Mouse (Mus musculus) neural tube, embryonic 12.5 days (tissue): ENCODE measurements around the gene Pgrmc1. TPM values are rescaled to one million over a fixed set of nuclear protein-coding genes. Genes with fewer than 3 reads are reported as not detected.
"Not testable (repeated sequence)": the region's sequence is repeated elsewhere in the genome, so short reads cannot be mapped to it uniquely, and the experiment has no call there.

Source experiments
- ATAC-seq: fragments of 200-750 bp; cut with Nextera tagmentation; 2 replicates; pipeline ENCODE4 v1.8.0; 2017; ENCODE audit warnings: low read depth, mild to moderate bottlenecking, moderate TSS enrichment, moderate library complexity; ENCODE audit not compliant: low FRiP score
- H3K27ac ChIP-seq: fragments of 300-500 bp; sonication (generic); 2 replicates; pipeline ENCODE4 v1.5.1; 2016
- H3K27me3 ChIP-seq: fragments of 300-500 bp; sonication (generic); replicated peaks from 2 replicates; pipeline ENCODE4 v1.6.1; 2016; ENCODE audit warnings: mild to moderate bottlenecking
- H3K36me3 ChIP-seq: fragments of 300-500 bp; sonication (generic); 2 replicates; pipeline ENCODE4 v1.6.1; 2016; ENCODE audit warnings: mild to moderate bottlenecking
- H3K4me1 ChIP-seq: fragments of 300-500 bp; sonication (generic); 2 replicates; pipeline ENCODE4 v1.6.1; 2016
- H3K4me2 ChIP-seq: fragments of 300-500 bp; sonication (generic); replicated peaks from 2 replicates; pipeline ENCODE4 v1.6.1; 2016; ENCODE audit warnings: mild to moderate bottlenecking
- H3K4me3 ChIP-seq: fragments of 300-500 bp; sonication (generic); 2 replicates; pipeline ENCODE4 v1.5.1; 2016
- H3K9ac ChIP-seq: fragments of 300-500 bp; sonication (generic); 2 replicates; pipeline ENCODE4 v1.6.1; 2016; ENCODE audit warnings: mild to moderate bottlenecking
- H3K9me3 ChIP-seq: fragments of 300-500 bp; sonication (generic); 2 replicates; pipeline ENCODE4 v1.6.1; 2016; ENCODE audit warnings: mild to moderate bottlenecking
- WGBS: fragments of 180-500 bp; shearing (Covaris S2); methylation state at CpG from one replicate; pipeline ENCODE4 v1.1.7; 2016; 5-methylcytosine and 5-hydroxymethylcytosine counted together
- polyA plus RNA-seq: library from polyadenylated mRNA; unstranded; fragments of >200 nt; fragmentation: Nextera tagmentation; extraction: Ambion mirVana; gene quantifications from 2 replicates; pipeline ENCODE4 v1.2.1, GENCODE M21; 2016

Gene Pgrmc1
- polyA plus RNA-seq, 1 experiment from 2014 or later: 393 TPM

DNA sequence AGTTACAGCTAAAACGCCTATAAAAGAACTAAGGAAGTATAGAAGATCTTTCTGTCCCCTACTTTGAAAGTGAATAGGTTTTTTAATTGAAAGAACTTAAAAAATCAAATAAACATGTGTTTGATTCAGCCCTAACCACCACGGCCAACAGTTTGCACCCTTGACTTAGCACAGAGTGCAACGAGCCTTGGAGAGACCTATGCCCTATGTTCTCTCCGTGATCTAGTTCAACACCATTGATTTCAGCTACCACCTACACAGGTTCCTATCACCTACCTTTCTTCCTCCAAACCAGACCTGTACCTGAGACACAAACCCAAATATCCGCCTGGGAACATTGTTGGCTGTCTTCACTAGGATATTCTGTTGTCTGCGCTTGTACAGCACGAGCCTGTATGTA is 7.7 kb upstream of the Pgrmc1 start:
- H3K4me1 ChIP-seq: no peaks in the 10 kb centered on the region
- no peaks in the 10 kb centered on the region for H3K9me3 ChIP-seq

DNA sequence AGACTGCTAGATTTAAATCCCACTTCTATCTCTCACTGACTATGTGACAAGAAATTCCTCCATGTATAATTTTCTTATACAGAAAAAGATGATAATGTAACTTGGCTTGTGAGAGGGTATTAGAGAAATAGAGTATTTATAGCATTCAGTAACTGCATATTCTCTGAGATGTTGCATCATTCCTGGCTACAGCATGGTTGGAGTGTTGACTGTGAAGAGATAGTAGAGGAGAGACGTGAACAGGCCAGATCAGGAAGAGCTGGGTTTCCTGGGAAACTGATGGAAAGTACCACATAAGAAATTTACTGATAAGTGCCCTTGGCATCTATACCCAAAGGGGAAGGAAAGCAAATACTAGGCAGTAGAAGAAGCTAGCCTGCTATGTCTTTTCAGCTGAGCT is 6.9 kb upstream of the Pgrmc1 start:
- Histone ChIP-seq H3K27me3 (no peaks in the 10 kb centered on the region), H3K4me3 (no peak overlapping the region), H3K27ac (no peak overlapping the region), H3K4me1 (no peaks in the 10 kb centered on the region), H3K9ac (no peak overlapping the region), H3K36me3 (no peaks in the 10 kb centered on the region), H3K4me2 (no peak overlapping the region), H3K9me3 (no peaks in the 10 kb centered on the region)
- no peak for ATAC-seq
- WGBS: 70% methylated on average over 1 of the region's 1 CpGs

More for the DNA sequence above, 7.7 kb upstream of the Pgrmc1 start:
- H3K4me2 ChIP-seq: no peak overlapping the region
- no peaks in the 10 kb centered on the region for H3K36me3 ChIP-seq
- ATAC-seq: no peak
- no peaks in the 10 kb centered on the region for H3K27me3 ChIP-seq
- no peak overlapping the region for H3K27ac ChIP-seq
- H3K9ac ChIP-seq: no peak overlapping the region
- H3K4me3 ChIP-seq: no peak overlapping the region
- WGBS: 85% methylated on average over 7 of the region's 7 CpGs

DNA sequence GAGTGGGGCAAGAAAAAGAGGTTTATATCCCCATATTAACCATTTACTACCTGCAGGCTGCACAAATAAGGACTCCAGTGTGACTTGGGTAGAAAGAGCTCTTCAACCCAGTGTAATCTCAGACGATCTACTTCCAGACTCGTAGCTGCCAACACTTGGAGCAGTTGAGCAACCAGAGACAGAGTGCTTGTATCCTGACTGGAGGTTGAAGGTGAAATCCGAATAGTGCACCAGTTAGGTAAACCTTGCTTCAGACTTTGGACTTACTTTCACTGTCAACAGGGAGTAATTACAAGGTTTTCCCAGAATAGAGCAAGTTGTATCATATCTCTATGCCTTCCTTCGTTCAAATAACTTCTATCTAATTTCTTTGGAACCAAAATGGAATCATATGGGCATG is 6.5 kb upstream of the Pgrmc1 start:
- Histone ChIP-seq H3K27me3 (no peaks in the 10 kb centered on the region), H3K4me3 (no peak overlapping the region), H3K9ac (no peak overlapping the region), H3K9me3 (no peaks in the 10 kb centered on the region), H3K4me2 (no peak overlapping the region), H3K36me3 (no peaks in the 10 kb centered on the region), H3K27ac (no peak overlapping the region), H3K4me1 (no peaks in the 10 kb centered on the region)
- WGBS: 77% methylated on average over 4 of the region's 4 CpGs
- no peak for ATAC-seq

DNA sequence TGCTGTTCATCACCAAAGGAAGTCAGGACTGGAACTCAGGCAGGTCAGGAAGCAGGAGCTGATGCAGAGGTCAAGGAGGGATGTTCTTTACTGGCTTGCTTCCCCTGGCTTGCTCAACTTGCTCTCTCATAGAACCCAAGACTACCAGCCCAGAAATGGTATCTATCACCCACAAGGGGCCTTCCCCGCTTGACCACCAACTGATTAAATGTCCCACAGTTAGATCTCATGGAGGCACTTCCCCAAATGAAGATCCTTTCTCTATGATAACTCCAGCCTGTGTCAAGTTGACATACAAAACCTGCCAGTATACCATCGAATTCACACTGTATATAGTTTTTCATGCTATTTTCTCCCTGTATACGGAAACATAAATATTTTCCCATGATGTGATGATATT is 2.8 kb upstream of the Pgrmc1 start:
- peaks cover 8% of the 10 kb centered on the region for H3K4me1 ChIP-seq
- no peak overlapping the region for H3K27ac ChIP-seq
- no peaks in the 10 kb centered on the region for H3K9me3 ChIP-seq
- no peak overlapping the region for H3K9ac ChIP-seq
- ATAC-seq: no peak
- H3K27me3 ChIP-seq: no peaks in the 10 kb centered on the region
- no peak overlapping the region for H3K4me2 ChIP-seq
- H3K4me3 ChIP-seq: no peak overlapping the region
- 86% methylated on average over 3 of the region's 3 CpGs for WGBS
- no peaks in the 10 kb centered on the region for H3K36me3 ChIP-seq

DNA sequence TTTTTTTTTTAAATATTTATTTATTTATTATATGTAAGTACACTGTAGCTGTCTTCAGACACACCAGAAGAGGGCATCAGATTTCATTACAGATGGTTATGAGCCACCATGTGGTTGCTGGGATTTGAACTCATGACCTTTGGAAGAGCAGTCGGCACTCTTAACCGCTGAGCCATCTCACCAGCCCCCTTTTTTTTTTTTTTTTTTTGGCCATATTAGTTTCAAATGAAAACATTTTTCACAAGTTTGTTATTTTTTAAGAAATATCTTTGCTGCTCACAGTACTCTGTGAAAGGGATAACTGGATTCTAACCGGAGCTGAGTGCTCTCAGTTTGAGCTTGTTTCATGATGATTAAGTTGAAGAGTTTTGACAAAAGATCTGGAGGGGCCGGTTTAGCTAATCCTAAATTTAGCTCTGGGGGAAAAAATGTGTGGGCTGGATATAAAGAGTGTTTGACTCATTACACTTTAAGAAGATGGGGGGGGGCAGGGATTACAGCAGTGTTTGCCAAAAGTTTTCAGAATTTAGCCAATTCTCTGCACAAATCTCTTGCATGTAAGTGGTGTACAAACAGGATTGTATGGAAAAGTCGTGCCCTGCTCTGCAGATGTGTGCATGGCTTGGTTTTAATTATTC is 1.4 kb upstream of the Pgrmc1 start:
- not testable (repeated sequence) for H3K4me3 ChIP-seq, ATAC-seq, H3K36me3 ChIP-seq, H3K9ac ChIP-seq, H3K4me1 ChIP-seq, H3K27me3 ChIP-seq, H3K9me3 ChIP-seq, H3K4me2 ChIP-seq, H3K27ac ChIP-seq
- WGBS: 89% methylated on average over 3 of the region's 5 CpGs

DNA sequence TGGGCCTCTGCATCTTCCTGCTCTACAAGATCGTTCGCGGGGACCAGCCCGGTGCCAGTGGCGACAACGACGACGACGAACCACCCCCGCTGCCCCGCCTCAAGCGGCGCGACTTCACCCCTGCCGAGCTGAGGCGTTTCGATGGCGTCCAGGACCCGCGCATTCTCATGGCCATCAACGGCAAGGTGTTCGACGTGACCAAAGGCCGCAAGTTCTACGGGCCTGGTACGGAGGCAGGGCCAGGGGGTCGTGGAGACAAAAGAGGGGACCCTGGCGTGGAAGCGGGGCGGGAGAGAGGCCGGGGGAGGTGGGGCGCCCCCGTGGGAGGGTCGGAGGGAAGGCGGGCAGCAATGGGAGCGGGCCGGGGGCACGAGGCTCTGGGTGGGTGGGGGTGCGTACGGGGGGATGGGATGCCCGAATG is 394 bp downstream of the Pgrmc1 start:
- peak; percentile 64 for ATAC-seq
- 17% methylated on average over 40 of the region's 41 CpGs for whole genome bisulfite sequencing
- peak overlapping the region; percentile 55 for H3K4me3 ChIP-seq
- H3K27me3 ChIP-seq: no peaks in the 10 kb centered on the region
- H3K4me1 ChIP-seq: peaks cover 9% of the 10 kb centered on the region
- 0 out of 2 replicates have a peak, but pooled peaks cover 3% of the 10 kb centered on the region for H3K36me3 ChIP-seq
- H3K9ac ChIP-seq: peak overlapping the region; percentile 80
- peak overlapping the region; percentile 37 for H3K27ac ChIP-seq
- no peaks in the 10 kb centered on the region for H3K9me3 ChIP-seq
- peak overlapping the region; percentile 60 for H3K4me2 ChIP-seq

DNA sequence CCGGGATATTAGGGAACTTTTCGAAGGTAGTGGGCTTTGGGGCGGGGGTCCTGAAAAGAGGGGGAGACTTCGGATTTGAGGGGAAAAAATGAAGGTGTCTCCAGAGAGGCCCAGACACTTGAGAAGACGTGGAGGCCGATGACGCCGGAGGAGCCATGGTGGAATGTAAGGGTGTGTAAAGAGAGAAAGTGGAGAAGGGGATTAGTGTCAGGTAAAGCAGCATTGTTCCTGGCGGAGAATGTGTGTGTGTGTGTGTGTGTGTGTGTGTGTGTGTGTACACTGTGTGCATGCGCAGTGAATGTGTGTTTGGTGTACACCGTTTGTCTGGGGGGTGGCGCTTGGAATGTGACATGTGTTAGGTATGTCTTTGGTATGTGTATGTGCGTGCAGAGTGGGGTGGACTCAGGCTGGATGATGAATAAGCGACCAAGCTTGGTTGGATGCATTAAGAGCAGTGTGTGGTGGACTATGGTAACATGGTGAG is 897 bp downstream of the Pgrmc1 start:
- Histone ChIP-seq H3K27me3 (no peaks in the 10 kb centered on the region), H3K27ac (0 out of 2 replicates have a peak overlapping the region, but pooled peaks have one; percentile 37), H3K36me3 (peaks cover 6% of the 10 kb centered on the region; the same call in 1 of the 2 replicates), H3K4me3 (peak overlapping the region; percentile 55), H3K4me2 (peak overlapping the region; percentile 60), H3K4me1 (peaks cover 9% of the 10 kb centered on the region), H3K9me3 (no peaks in the 10 kb centered on the region), H3K9ac (peak overlapping the region; percentile 80)
- ATAC-seq: peak; percentile 41
- 27% methylated on average over 14 of the region's 14 CpGs for WGBS

DNA sequence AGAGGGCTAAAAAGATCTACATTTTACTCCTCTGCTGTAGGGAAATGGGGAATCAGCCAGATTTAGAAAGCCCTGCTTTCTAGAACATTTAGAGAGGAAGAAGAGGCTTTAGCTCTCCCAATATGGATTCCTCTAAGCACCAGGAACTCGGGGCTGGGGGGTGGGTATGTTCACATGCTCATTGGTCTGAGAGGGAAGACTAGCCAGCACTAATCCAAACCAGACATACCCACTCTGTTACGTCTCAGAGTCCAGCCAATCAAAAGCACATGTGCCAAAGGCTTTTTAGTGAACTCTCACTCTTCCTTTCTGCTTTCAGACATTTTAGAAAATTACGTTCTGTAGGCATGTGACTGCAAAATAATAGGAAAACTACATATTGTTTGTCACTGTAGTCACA is 1.6 kb downstream of the Pgrmc1 start:
- WGBS: 40% methylated on average over 3 of the region's 3 CpGs
- peak overlapping the region; percentile 55 for H3K4me3 ChIP-seq
- no peaks in the 10 kb centered on the region for H3K27me3 ChIP-seq
- no peak overlapping the region for H3K27ac ChIP-seq
- H3K4me1 ChIP-seq: peaks cover 9% of the 10 kb centered on the region
- peak overlapping the region; percentile 80 for H3K9ac ChIP-seq
- no peaks in the 10 kb centered on the region for H3K9me3 ChIP-seq
- peaks cover 6% of the 10 kb centered on the region; the same call in 1 of the 2 replicates for H3K36me3 ChIP-seq
- H3K4me2 ChIP-seq: peak overlapping the region; percentile 60
- no peak for ATAC-seq

DNA sequence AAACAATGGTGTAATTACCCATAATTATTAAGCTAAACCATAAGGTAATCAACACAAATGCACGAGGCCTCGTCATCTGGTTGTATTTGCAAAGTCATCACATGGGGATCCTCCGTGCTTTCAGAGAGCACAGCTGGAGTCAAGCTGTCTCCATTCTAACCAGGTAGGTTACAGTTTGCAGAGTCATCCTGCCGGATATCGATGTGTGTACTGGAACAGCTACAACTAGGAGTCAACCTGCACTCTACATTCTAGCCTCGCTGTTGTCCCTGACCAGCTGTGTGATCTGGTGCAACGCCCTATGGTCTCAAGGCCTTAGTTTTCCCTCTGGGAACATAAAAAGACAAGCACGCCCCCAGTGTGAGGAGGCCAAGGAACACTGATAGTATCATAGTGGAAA is 2.1 kb downstream of the Pgrmc1 start:
- peak overlapping the region; percentile 60 for H3K4me2 ChIP-seq
- no peak overlapping the region for H3K4me3 ChIP-seq
- peaks cover 6% of the 10 kb centered on the region; the same call in 1 of the 2 replicates for H3K36me3 ChIP-seq
- WGBS: 70% methylated on average over 8 of the region's 8 CpGs
- no peak overlapping the region for H3K27ac ChIP-seq
- H3K27me3 ChIP-seq: no peaks in the 10 kb centered on the region
- ATAC-seq: no peak
- H3K9ac ChIP-seq: no peak overlapping the region
- H3K4me1 ChIP-seq: peaks cover 9% of the 10 kb centered on the region
- H3K9me3 ChIP-seq: no peaks in the 10 kb centered on the region

DNA sequence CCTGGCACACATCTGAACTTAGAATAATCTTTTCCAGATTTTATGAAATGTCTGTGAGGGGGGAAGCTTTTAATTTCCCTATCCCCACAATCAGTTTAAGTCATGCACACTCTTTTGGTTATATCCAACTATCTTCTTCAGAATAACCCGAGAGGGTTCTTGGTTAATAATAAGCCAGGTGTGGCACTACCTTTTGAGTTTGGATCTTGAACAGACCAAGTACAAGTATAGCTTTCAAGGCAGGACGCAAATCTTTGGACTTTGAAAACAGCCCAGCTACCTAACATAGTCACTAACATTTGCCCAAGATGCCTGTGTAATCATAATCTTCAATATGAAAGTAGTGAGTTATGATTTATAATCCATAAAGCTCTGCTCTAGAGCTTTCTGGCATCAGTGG is 4.9 kb downstream of the Pgrmc1 start:
- H3K4me1 ChIP-seq: peaks cover 9% of the 10 kb centered on the region

DNA sequence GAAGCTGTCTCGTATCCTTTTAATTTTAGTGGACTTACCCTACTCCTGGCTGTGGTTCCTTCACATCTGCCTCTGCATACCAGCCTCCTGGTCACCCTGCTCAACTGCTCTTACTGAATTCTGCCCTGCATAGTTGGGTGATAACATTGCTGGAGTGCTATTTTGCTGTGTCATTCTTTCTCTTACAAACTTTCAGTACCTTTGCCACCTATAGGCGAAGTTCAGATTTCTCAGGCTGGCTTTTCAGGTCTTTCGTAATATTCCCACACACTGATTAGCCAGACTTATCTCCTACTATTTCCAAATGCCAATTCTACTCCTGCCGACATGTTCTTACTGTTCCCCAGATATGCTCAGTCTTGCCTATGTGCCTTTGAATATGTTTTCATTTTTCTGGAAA is 6.0 kb downstream of the Pgrmc1 start:
- ATAC-seq: no peak
- no peak overlapping the region for H3K4me2 ChIP-seq
- 88% methylated on average over 4 of the region's 4 CpGs for WGBS
- no peak overlapping the region for H3K4me3 ChIP-seq
- no peak overlapping the region for H3K27ac ChIP-seq
- peaks cover 9% of the 10 kb centered on the region for H3K4me1 ChIP-seq
- no peaks in the 10 kb centered on the region for H3K9me3 ChIP-seq
- H3K27me3 ChIP-seq: no peaks in the 10 kb centered on the region
- peaks cover 6% of the 10 kb centered on the region; the same call in 1 of the 2 replicates for H3K36me3 ChIP-seq
- H3K9ac ChIP-seq: no peak overlapping the region

More for the DNA sequence above, 4.9 kb downstream of the Pgrmc1 start:
- ATAC-seq: no peak
- Histone ChIP-seq H3K27ac (no peak overlapping the region), H3K4me3 (no peak overlapping the region), H3K9me3 (no peaks in the 10 kb centered on the region), H3K4me2 (no peak overlapping the region), H3K27me3 (no peaks in the 10 kb centered on the region), H3K36me3 (peaks cover 6% of the 10 kb centered on the region; the same call in 1 of the 2 replicates), H3K9ac (no peak overlapping the region)
- WGBS: 90% methylated on average over 2 of the region's 2 CpGs

DNA sequence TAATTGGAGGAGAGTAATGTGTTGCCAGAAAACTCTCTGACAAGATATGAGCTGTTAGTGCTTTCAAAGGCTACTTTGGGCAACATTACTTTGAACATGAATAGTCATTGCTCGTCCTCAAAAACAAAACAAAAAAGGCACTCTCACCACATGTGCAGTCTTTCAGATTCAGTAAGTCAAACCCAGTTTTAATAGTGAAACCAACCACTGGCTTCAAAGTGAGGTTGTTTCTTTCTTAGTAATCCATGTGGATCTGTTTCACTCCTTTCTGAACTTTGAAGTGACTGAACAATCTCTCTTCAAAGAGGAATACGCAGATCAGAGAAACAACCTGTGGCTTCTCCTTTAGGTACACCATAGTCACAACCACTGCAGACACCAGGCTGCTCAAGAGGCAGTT is 11.1 kb downstream of the Pgrmc1 start:
- WGBS: 86% methylated on average over 2 of the region's 2 CpGs
- no peak overlapping the region for H3K4me2 ChIP-seq

DNA sequence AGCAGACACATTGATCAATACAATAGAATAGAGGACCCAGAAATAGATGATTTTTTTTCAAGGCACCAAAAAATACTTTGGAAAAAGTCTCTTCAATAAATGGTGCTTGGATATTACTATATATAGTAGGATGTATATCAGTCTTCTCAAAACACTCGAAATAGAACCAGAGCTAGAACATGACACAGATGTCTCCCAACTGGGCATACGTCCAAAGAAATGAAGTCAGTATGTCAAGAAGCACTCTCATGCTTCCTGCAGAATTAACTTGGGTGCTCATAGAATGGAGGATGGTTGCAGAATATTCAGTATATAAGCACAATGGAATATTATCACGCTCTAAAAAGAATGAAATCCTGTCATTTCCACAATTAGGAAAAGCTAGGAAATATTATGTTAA is 30.1 kb downstream of the Pgrmc1 start:
- no peak overlapping the region for H3K4me2 ChIP-seq
- H3K9me3 ChIP-seq: no peaks in the 10 kb centered on the region
- H3K36me3 ChIP-seq: no peaks in the 10 kb centered on the region
- no peak for ATAC-seq
- H3K4me1 ChIP-seq: no peaks in the 10 kb centered on the region
- 77% methylated on average over 3 of the region's 3 CpGs for WGBS
- no peaks in the 10 kb centered on the region for H3K27me3 ChIP-seq
- H3K4me3 ChIP-seq: no peak overlapping the region
- H3K9ac ChIP-seq: no peak overlapping the region
- H3K27ac ChIP-seq: no peak overlapping the region

More for the DNA sequence above, 11.1 kb downstream of the Pgrmc1 start:
- H3K27ac ChIP-seq: no peak overlapping the region
- H3K4me1 ChIP-seq: no peaks in the 10 kb centered on the region
- H3K4me3 ChIP-seq: no peak overlapping the region
- ATAC-seq: no peak
- H3K9me3 ChIP-seq: no peaks in the 10 kb centered on the region
- no peaks in the 10 kb centered on the region; the same call in 1 of the 2 replicates for H3K36me3 ChIP-seq
- H3K27me3 ChIP-seq: no peaks in the 10 kb centered on the region
- no peak overlapping the region for H3K9ac ChIP-seq
